Mouse (Mus musculus) B cell, adult 2 months (primary cell): Measurements from ENCODE around the gene Hnf1a.

ENCODE experiments used
- DNase-seq, 2 experiments: peaks; one replicate each; pipeline ENCODE4 v3.0.0; 2022

Gene Hnf1a

GRCm38 (mm10) chr5:114970824-114971227, at the start of gene Hnf1a:
Gene Hnf1a (minus strand): TSS chr5:114971094.
- DNase-seq: no peak

- no peak for DNase-seq
These were observed 47.9 kb upstream of the Hnf1a start for GRCm38 (mm10) chr5:115018813-115019212.

DNA sequence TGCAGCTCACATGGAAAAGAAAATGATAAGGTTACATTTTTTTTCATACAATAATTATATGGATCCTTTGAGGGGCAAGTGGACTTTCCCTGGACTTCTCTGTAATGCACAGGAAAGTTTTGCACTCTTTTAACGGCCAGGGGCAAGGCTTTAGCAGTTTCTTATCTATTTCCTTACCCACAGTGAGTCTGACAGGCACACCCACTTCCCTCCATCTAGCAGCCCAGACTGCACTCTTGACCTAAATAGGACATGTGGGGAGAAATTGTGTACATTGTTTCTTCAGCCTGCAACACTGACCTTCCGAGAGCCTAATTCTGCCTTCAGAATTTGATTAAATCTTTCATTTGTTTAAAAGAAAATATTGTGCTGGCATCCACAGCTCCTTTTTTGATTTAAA, 47.4 kb upstream of the Hnf1a start:
- no peak for DNase-seq

GRCm38 (mm10) chr5:115015121-115015520, 44.2 kb upstream of the Hnf1a start:
- no peak for DNase-seq

- no peak for DNase-seq
These were observed 43.7 kb upstream of the Hnf1a start for GRCm38 (mm10) chr5:115014570-115014969.

GRCm38 (mm10) chr5:115013436-115013835, 42.5 kb upstream of the Hnf1a start:
- DNase-seq: no peak

DNA sequence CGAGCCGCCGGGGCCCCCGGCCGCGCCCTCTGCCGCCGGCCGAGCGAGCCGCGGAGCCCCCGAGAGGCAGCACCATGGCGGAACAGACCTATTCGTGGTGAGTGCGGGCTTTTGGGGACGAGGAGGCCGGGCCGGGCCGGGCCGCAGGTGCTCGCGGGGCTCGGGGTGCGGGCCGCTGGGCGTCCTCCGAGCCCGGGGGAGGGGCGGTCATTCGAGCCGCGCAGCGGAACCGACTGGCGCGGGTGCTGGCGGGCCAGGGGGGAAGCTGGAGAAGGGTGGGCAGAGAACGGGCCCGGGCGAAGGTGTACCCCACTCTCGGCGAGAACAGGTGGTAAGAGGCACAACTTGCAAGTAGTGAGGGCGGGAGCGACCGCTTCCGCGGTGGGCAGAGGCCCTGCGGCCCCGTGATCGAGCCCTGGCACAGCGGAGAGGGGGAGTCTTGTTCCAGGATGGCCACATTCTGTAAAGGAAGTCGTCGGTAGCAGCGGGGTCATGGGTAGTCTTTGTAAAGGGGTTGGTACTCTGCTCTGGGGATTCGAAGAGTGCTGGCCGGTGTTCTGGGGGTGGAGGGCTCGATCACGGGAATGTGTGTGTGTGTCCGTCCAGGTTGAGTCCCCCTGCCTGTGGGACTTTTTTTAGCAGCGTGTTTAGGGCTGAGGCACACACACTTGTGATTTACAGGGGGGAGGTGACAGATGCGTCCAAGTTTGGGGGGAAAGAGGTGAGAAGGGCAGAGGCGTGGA, 40.8 kb upstream of the Hnf1a start:
- DNase-seq: peak; percentile 68 to 71

DNA sequence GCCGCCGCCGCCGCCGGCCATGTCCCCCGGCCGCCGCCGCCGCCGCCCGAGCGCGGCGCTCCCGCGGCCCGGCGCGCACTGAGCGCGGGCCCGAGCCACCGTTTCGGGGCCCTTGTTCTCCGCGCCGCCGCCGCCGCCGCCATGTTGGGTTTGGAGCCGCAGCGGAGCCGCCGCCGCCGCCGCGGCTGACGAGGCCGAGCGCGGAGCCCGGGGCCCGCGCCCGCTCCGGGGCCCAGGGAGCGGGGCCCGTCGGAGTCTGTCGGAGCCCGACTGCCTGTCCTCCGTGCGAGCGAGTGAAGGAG, 40.3 kb upstream of the Hnf1a start:
- no peak for DNase-seq

DNA sequence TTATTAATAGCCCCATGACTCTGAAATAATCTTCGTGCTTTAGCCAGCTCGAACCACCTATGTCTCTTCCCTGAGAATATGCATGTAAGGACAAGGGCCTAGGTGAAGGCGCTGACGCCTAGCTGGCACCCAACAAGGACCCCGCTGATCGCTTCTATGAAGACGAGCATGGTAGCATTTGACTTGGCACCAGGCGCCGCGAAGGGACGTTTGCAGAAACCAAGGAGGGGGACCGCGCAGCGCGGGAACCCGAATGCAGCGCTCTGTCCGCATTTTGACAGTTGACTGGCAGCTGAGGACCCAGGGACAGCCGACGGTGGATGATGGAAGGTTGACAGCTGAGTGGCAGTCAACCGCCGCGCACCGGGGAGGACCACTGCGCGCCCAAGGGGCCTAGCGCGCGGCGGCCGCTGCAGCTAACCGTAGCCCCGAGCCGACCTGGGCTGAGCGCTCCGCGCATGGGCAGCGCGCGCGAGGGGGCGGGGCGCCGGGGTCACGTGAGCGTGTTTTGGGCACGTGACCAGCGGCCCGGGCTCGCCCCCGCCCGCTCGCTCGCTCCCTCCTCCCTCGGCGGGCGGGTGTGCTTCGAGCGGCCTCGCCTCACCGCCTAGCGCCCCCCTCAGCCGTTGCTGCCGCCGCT, 39.8 kb upstream of the Hnf1a start, which contains the start of gene Sppl3:
Gene Sppl3, plus strand, starts transcription at position 561 of the 640 bp plus-strand sequence.
- DNase-seq: peak; percentile 98 to 99

GRCm38 (mm10) chr5:115009961-115010360, 39.1 kb upstream of the Hnf1a start:
- no peak for DNase-seq

- no peak for DNase-seq
These were observed 38.2 kb upstream of the Hnf1a start for GRCm38 (mm10) chr5:115009143-115009542.

DNA sequence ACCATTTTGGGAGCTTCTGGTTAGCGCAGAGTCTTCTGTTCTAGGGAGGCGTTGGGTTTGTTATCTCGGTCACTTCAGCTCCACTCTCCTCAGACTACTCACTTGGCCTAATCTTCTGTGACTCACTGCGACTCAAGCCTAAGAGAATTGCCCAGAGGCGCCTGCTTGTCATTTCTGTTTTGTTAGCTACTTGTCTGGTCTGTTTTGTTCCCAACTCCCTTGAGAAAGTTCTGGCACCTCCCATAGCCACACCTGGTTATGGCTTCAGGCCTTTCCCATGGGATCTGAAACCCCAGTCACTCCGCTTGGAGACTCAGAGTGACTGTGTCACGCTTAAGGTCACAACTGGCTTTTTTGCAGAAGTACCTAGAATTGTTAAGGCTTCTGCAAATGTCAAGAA, 37.4 kb upstream of the Hnf1a start:
- DNase-seq: no peak

DNA sequence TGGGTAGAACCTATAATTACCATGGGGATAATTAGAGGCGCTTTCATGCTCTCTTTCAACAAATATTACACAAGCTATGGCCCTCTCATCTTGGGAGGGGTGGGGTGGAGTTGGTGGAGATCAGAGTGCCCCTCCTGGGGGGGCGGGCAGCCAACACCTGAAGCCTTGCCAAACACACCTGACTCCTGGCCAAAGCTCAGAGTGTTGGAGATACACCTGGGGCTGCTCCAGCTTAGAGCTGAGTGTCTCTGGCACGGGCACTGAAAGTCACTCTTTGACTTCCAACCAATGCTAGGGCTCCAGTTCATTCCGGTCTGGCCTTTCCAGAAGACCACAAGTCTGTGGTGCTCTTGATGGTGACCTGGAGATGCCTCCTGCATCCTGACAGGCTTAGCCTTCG, 36.9 kb upstream of the Hnf1a start:
- no peak for DNase-seq

DNA sequence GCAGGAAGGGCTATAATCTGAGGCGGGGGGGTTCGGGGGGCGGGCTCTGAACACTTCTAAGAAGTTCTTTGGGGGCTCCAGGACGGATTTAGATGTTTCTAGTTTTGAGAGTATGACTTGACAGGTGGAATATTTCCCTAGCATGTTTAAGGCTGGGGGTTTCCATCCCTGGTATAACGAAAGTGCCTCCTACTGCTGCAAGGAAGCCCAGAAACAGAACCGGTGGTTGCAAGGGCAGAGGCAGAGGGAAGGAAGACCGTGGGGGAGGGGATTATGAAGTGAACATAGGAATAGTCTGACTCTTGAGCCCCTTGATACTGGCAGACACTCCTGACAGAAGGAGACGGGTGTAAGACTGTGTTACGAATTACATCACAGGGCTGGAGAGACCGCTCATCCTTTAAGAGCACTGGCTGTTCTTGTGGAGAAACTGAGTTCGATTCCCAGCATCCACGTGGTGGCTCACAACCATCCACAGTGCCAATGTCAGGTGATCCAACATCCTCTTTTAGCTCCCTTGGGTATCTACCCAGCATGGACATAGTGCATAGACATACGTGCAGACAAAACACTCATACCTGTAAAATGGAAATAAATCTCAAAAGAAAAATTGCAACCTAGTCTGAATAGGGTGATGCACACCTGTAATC, 32.5 kb upstream of the Hnf1a start:
- DNase-seq: no peak

- DNase-seq: no peak
These were observed 31.9 kb upstream of the Hnf1a start for GRCm38 (mm10) chr5:115002781-115003180.

DNA sequence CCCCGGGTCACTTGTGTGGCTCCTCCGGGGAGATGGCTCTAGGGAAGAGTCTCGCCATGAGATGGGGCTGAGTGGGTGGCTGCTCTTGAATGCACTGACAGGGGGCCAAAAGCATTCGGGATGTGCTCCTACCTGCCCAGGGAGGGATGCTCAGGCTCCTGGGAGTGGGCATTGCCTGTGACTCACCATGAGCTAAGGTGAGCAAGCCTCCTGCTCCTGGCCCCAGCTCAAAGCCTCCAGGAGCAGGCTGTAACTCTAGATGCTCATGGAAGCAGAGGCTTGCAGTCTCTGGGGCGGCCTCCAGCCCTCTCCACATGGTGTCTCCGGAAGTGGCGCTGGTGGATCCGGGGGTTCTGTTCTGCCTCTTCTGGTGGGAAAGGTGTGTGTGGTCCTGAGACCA, 30.6 kb upstream of the Hnf1a start:
- DNase-seq: no peak

GRCm38 (mm10) chr5:115000503-115000902, 29.6 kb upstream of the Hnf1a start:
- no peak for DNase-seq

DNA sequence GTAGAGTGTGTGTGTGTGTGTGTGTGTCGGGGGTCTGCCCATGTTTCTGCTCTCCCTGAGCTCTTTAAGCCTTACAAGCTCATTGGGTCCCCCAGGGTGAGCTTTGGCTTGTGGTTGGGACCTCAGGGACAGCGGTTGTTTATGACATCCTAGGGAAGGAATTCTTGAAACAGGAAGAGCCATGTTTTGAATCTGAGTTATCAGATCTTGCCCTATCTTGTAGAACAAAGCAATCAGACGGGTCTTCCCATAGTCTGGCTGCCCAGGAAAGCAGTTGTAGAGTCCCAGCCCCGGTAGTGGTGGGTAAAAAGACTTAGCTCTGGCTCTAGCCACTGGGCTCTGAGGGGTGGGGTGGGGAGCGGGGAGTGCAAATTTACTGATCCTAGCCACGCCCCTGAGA, 26.4 kb upstream of the Hnf1a start:
- DNase-seq: no peak

DNA sequence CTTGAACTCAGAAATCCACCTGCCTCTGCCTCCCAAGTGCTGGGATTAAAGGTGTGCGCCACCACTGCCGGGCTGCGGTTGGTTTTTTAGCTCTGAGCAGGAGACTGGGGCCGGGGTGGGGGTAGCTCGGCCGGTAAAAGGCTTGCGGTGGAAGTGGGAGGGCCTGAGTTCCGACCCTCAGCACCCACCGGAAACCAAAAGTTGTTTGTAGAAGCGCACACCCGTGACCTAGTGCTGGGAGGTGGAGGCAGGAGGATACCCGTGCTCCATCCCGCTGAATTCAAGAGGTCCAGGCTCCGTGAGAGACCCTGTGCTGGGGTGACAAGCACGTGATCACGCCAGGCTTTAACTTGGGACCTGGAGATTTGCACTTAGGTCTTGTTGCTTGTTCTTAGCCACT, 25.6 kb upstream of the Hnf1a start:
- no peak for DNase-seq

DNA sequence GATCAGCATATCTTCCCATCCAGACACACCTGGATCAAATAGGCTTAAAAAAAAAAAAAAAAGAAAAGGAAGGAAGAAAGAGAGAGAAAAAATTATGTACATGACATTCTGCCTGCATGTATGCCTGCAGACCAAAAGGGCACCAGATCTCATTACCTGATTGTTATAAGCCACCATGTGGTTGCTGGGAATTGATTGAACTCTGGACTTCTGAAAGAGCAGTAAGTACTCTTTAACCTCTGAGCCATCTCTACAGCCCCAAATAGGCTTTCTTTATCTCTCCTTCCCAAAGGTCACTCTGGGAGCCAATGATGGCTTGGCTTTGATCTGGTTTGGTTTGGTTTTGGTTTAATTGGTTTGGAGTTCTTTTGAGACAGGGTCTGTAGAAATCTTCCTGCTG, 14.2 kb upstream of the Hnf1a start:
- DNase-seq: no peak

DNA sequence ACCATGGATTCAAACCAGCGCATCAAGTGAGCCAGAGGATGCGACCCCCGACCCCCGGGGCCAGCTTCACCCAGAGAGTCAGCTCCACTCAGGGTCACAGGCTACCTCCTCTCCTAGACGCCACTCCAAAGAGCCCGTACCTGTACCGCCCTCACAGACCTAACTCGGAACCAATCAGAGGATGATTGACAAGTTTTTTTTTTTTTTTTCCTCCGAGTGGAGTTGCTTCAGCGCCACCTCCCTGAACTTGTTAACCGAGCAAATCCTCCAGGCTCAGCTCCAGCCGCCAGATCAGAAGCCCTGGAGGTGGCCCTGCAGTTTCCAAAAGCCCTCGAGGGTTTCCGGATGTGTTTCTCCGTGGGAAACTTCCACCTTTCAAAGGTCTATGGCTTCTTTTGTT, 11.1 kb upstream of the Hnf1a start:
- no peak for DNase-seq

GRCm38 (mm10) chr5:114980122-114980748, 9.3 kb upstream of the Hnf1a start:
- DNase-seq: no peak

GRCm38 (mm10) chr5:114979250-114980121, 8.6 kb upstream of the Hnf1a start:
- peak; percentile 71 to 80 for DNase-seq
